14 mouse cellular contexts compared by ENCODE assay signal in genomic region chr1:180400691-180401455, GRCm38 (mm10).
DNase-seq lines count a peak whose midpoint lies in the region; ATAC-seq and TF ChIP-seq lines count a peak whose summit lies in the region.
"Had no signal": no experiment of that assay in that cellular context is flagged by ENCODE, and none has a peak within 500 bp of the region (broad histone marks: within the 10 kb centered on the region; RNA-seq: fewer than 3 reads in every experiment).

No protein-coding gene starts in this region.

- H3K4me2 ChIP-seq in heart, embryonic 15.5 days: no peak overlapping the region
- no peak overlapping the region for H3K4me2 ChIP-seq in heart, embryonic 11.5 days
- no peak overlapping the region for H3K4me2 ChIP-seq in limb, embryonic 15.5 days
- H3K4me2 ChIP-seq in CH12.LX (ENCODE audit: insufficient read depth, low read depth, poor library complexity, severe bottlenecking): no peak overlapping the region

- in situ Hi-C loops in CH12.LX (cut with MboI; ENCODE audit: low pct_ligation_motif_present, low pct_unique_long_range_greater_than_20kb, low sequenced_read_pairs): loop anchor here (10.0 to 25.0 kb wide), 2 partner anchors 66 to 539 kb away; partner anchors contain the start of gene Itpkb

- no peaks in the 10 kb centered on the region for H3K27me3 ChIP-seq in heart, embryonic 15.5 days
- no peaks in the 10 kb centered on the region for H3K27me3 ChIP-seq in heart, embryonic 11.5 days (ENCODE audit: control insufficient read depth, insufficient read depth, low read length)
- H3K27me3 ChIP-seq in limb, embryonic 15.5 days: no peaks in the 10 kb centered on the region
- no peaks in the 10 kb centered on the region for H3K27me3 ChIP-seq in limb, embryonic 10.5 days (ENCODE audit: low read depth, poor library complexity, severe bottlenecking)
- H3K27me3 ChIP-seq in CH12.LX (replicated peaks): no peaks in the 10 kb centered on the region

- DNase-seq in limb, embryonic 10.5 days (ENCODE audit: low spot score): no peak
- no peak for DNase-seq in CH12.LX (ENCODE audit: extremely low read depth)
- peak; percentile 50 for DNase-seq in induced T-regulatory cell, adult 2 months (ENCODE audit: low read depth)
- no peak for DNase-seq in urinary bladder, adult 2 months (ENCODE audit: low spot score)
- DNase-seq: cerebellum, adult 2 months; gastrocnemius, postnatal 10 days; heart, postnatal 4 days had no signal

- TF ChIP-seq EP300 in CH12.LX (IDR thresholded peaks at IDR 0.05; ENCODE audit: low read length): no peak

- no peak for TF ChIP-seq CTCF in CH12.LX (conservative IDR thresholded peaks at IDR 0.05 in 1 of 2, IDR thresholded peaks at IDR 0.05 in 1 of 2; ENCODE audit: low read depth in 2 of 2, low read length in 2 of 2)

- peak overlapping the region; percentile 94 for H3K27ac ChIP-seq in heart, embryonic 15.5 days
- no peak overlapping the region for H3K27ac ChIP-seq in heart, embryonic 11.5 days (ENCODE audit: low read depth, low read length)
- peak overlapping the region; percentile 33; the same call in 1 of the 2 replicates for H3K27ac ChIP-seq in limb, embryonic 15.5 days
- no peak overlapping the region for H3K27ac ChIP-seq in limb, embryonic 10.5 days
- peak overlapping the region; percentile 22; the same call in 1 of the 2 replicates for H3K27ac ChIP-seq in CH12.LX (ENCODE audit: insufficient read depth, low read depth)
- H3K27ac ChIP-seq: liver, embryonic 14.5 days had no signal

- TF ChIP-seq POLR2A in CH12.LX (IDR thresholded peaks at IDR 0.05; ENCODE audit: low read depth, low read length): no peak

- TF ChIP-seq RAD21 in CH12.LX (IDR thresholded peaks at IDR 0.05; ENCODE audit: low read depth, low read length): no peak

- peaks cover 3% of the 10 kb centered on the region; the same call in 1 of the 2 replicates for H3K79me2 ChIP-seq in CH12.LX (replicated peaks; ENCODE audit: control insufficient read depth, extremely low read depth, insufficient read depth, poor library complexity, severe bottlenecking)

- no peak for ATAC-seq in heart, embryonic 15.5 days (replicated peaks; ENCODE audit: insufficient number of reproducible peaks, insufficient read depth, low FRiP score, low read depth)
- ATAC-seq in heart, embryonic 11.5 days (replicated peaks; ENCODE audit: insufficient number of reproducible peaks, low FRiP score, low TSS enrichment): no peak
- ATAC-seq in limb, embryonic 15.5 days (ENCODE audit: insufficient number of reproducible peaks, low FRiP score, low TSS enrichment, low read depth): no peak
- no peak for ATAC-seq in monocyte, adult 5-6 weeks (replicated peaks; ENCODE audit: insufficient number of reproducible peaks, low FRiP score, low TSS enrichment, poor library complexity, severe bottlenecking)
- ATAC-seq: forebrain, embryonic 14.5 days had no signal

- no peaks in the 10 kb centered on the region for H3K9me3 ChIP-seq in heart, embryonic 15.5 days (replicated peaks)
- H3K9me3 ChIP-seq in heart, embryonic 11.5 days (replicated peaks; ENCODE audit: control insufficient read depth, low read length): no peaks in the 10 kb centered on the region
- no peaks in the 10 kb centered on the region for H3K9me3 ChIP-seq in limb, embryonic 15.5 days
- H3K9me3 ChIP-seq in limb, embryonic 10.5 days (replicated peaks): no peaks in the 10 kb centered on the region
- no peaks in the 10 kb centered on the region for H3K9me3 ChIP-seq in CH12.LX (replicated peaks; ENCODE audit: low read length)

- H3K4me3 ChIP-seq in heart, embryonic 15.5 days: no peak overlapping the region
- no peak overlapping the region for H3K4me3 ChIP-seq in heart, embryonic 11.5 days (ENCODE audit: low read depth, low read length)
- no peak overlapping the region for H3K4me3 ChIP-seq in limb, embryonic 15.5 days
- H3K4me3 ChIP-seq in limb, embryonic 10.5 days: no peak overlapping the region
- no peak overlapping the region for H3K4me3 ChIP-seq in CH12.LX (replicated peaks in 1 of 3; ENCODE audit: low read depth in 2 of 3, low read length in 2 of 3, poor library complexity in 1 of 3)
- H3K4me3 ChIP-seq: myocyte had no signal

- peaks cover 60% of the 10 kb centered on the region for H3K4me1 ChIP-seq in heart, embryonic 15.5 days (replicated peaks)
- peaks cover 44% of the 10 kb centered on the region for H3K4me1 ChIP-seq in heart, embryonic 11.5 days (ENCODE audit: control insufficient read depth, insufficient read depth, low read length)
- peaks cover 58% of the 10 kb centered on the region for H3K4me1 ChIP-seq in limb, embryonic 15.5 days
- H3K4me1 ChIP-seq in limb, embryonic 10.5 days: peaks cover 35% of the 10 kb centered on the region
- H3K4me1 ChIP-seq in CH12.LX (ENCODE audit: control insufficient read depth in 1 of 2, insufficient read depth in 2 of 2): peaks cover 31 to 100% of the 10 kb centered on the region in 2 experiments

- H3K9ac ChIP-seq in heart, embryonic 15.5 days: no peak overlapping the region
- no peak overlapping the region for H3K9ac ChIP-seq in heart, embryonic 11.5 days (ENCODE audit: low read depth, low read length)
- no peak overlapping the region for H3K9ac ChIP-seq in limb, embryonic 15.5 days
- no peak overlapping the region for H3K9ac ChIP-seq in CH12.LX (ENCODE audit: insufficient read depth, low read depth)
- H3K9ac ChIP-seq: liver, embryonic 14.5 days had no signal

- dilution Hi-C loops in CH12.LX (cut with MboI; ENCODE audit: extremely low pct_ligation_motif_present, extremely low pct_unique_long_range_greater_than_20kb, low sequenced_read_pairs): no loop called here

- H3K36me3 ChIP-seq in heart, embryonic 15.5 days: no peaks in the 10 kb centered on the region
- H3K36me3 ChIP-seq in heart, embryonic 11.5 days (ENCODE audit: control insufficient read depth, insufficient read depth, low read length): no peaks in the 10 kb centered on the region
- H3K36me3 ChIP-seq in limb, embryonic 15.5 days: no peaks in the 10 kb centered on the region
- no peaks in the 10 kb centered on the region for H3K36me3 ChIP-seq in limb, embryonic 10.5 days
- peaks cover 0 to 9% of the 10 kb centered on the region in 2 experiments for H3K36me3 ChIP-seq in CH12.LX (replicated peaks in 1 of 2; ENCODE audit: control insufficient read depth in 1 of 2, insufficient read depth in 1 of 2, low read length in 1 of 2)

- 55% methylated on average over 4 of the region's 4 CpGs for WGBS in heart, embryonic 15.5 days
- WGBS in heart, embryonic 11.5 days (ENCODE audit: insufficient replicate concordance): 56% methylated on average over 4 of the region's 4 CpGs
- WGBS in limb, embryonic 15.5 days: 64% methylated on average over 4 of the region's 4 CpGs
- WGBS in limb, embryonic 10.5 days: 78% methylated on average over 4 of the region's 4 CpGs

TF ChIP-seq in CH12.LX, 34 proteins besides CTCF, POLR2A, EP300 and RAD21:
- TF ChIP-seq MYC (IDR thresholded peaks at IDR 0.05; ENCODE audit: low read depth, low read length): no peak
- no peak for TF ChIP-seq GABPA (IDR thresholded peaks at IDR 0.05; ENCODE audit: insufficient replicate concordance, low read depth, low read length)
- TF ChIP-seq KAT2A (IDR thresholded peaks at IDR 0.05; ENCODE audit: insufficient replicate concordance, low read length): no peak
- no peak for TF ChIP-seq USF1 (IDR thresholded peaks at IDR 0.05; ENCODE audit: low read depth, low read length)
- TF ChIP-seq MXI1 (IDR thresholded peaks at IDR 0.05; ENCODE audit: low read depth, low read length): no peak
- no peak for TF ChIP-seq MAZ (IDR thresholded peaks at IDR 0.05; ENCODE audit: low read depth, low read length)
- TF ChIP-seq E2F4 (IDR thresholded peaks at IDR 0.05; ENCODE audit: insufficient replicate concordance, low read depth, low read length): no peak

Comparison
In these comparisons a context has a peak if more than half of its experiments do, and no peak if none do; other contexts are left out.
1. H3K27ac ChIP-seq: peak in heart, embryonic 15.5 days (single experiment), limb, embryonic 15.5 days (single experiment) and CH12.LX (single experiment); none in heart, embryonic 11.5 days (single experiment) and limb, embryonic 10.5 days (single experiment).